Mouse (Mus musculus) c-Kit-negative CD71-positive TER-119-positive erythroid progenitor cells, embryonic 14.5 days (primary cell): ENCODE results near the gene Atp2a3.
A peak's percentile ranks its signal among the peaks of the same experiment; 100 is the strongest.

ENCODE experiments used
- DNase-seq: peaks from one replicate; pipeline ENCODE4 v3.0.0-alpha.2; 2013; ENCODE audit warnings: low read depth, low spot score

Atp2a3 gene

GRCm38 (mm10) chr11:73001029-73001428 is 40.1 kb downstream of the Atp2a3 start:
- DNase-seq: no peak

DNA sequence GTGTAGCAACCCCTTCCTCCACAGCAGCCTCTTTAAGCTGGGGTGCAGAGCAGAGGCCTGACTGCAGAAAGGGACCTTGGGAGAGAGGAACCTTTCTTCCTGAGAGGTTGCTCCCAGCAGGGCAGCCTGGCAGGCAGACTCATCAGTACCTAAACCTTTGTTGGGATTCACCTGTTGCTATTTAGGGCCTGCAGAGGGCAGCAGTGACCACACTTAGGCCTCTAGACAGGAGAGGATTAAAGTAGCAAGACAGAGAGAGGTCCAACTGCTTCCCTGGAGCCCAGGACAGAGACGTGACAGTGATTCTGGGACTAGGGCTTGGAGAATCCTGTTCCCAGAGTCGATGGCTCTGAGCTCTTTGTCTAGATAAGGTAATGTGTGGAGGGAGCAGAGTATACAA is 45.4 kb downstream of the Atp2a3 start:
- DNase-seq: no peak

DNA sequence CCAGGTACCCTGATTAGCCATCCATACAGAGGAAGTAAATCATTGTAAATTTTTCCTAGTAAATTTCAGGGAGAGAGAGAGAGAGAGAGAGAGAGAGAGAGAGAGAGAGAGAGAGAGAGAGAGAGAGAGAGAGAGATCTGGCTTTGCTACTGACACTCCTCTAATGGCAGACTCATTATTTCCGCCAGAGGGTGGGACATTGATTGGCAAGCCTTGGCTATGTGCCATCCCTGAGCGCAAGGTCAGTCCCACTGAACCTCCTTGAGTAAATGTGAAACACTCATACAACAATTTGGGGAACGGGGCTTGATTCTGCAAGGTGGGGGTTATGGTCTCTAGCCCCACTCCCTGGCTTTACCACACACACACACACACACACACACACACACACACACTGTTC is 46.1 kb downstream of the Atp2a3 start:
- DNase-seq: no peak

DNA sequence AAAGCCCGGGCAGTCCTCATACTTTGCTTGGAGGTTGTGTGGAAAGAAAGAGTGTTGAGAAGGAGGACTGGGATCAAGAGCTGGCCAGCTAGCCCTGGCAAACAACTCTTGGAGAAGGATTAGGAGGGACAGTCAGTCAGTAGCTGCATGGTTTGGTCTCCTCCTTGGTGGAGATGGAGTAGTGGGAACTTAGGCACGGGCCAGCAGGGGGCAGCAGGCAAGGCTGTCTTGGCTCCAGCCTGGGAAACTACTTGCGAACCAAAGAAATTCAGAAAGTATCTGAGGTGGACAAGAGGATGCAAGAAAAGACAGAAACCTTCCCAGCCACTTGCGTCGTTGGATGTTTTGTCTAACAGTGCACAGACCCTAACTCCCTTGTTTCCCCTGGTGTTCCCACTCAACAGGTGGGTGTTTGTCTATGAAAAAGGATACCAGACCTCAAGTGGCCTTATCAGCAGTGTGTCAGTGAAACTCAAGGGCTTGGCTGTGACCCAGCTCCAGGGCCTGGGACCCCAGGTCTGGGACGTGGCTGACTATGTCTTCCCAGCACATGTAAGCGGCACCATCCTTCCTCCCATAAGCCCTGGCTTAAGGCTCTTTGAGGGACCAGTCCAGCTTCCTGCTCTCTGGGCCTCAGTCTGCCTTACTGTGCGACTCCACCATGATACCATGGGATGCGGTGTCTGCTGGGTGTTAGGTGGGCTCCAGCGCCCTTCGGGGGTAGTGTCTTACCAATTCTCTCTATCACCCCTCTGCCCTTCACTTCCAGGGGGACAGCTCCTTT is 46.9 kb downstream of the Atp2a3 start:
- DNase-seq: no peak

GRCm38 (mm10) chr11:73008826-73009225 is 47.9 kb downstream of the Atp2a3 start:
- DNase-seq: no peak

GRCm38 (mm10) chr11:73009531-73010274 is 48.7 kb downstream of the Atp2a3 start:
- DNase-seq: no peak

GRCm38 (mm10) chr11:73013981-73014380 is 53.0 kb downstream of the Atp2a3 start:
- DNase-seq: no peak

- DNase-seq: no peak
These were observed 53.9 kb downstream of the Atp2a3 start for GRCm38 (mm10) chr11:73014831-73015344.

DNA sequence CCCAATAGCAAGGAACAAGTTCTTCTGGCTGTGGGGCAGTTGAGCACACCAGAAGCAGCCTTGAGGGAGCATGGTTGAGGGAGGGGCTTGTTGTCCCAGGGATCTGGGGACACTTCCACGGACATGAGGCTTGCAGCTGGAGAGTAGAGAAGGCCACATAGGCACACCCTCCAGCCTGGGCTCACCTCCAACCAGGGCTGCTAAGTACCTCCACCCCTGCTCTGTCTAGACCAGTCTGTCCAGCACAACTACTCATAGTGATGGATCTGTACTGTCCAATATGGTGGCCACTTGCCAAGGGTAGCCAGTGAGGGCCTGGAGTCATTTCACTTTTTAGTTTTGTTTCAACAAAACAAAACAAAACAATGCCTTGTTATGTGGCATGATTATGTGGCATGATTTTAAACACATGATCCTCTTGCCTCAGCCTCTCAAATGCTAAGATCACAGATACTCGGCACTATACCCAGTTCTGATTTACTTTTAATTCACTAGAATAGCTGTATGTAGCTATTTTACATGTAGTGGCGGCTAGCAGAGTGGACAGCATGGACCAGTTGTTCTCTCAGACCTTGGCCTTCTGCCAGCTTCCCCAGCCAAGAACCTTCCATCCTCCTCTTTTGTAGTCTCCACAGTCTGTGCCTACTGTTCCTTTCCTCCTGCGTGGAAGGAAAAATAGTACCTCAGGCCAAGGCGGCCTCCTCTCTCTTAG is 54.6 kb downstream of the Atp2a3 start:
- DNase-seq: no peak

DNA sequence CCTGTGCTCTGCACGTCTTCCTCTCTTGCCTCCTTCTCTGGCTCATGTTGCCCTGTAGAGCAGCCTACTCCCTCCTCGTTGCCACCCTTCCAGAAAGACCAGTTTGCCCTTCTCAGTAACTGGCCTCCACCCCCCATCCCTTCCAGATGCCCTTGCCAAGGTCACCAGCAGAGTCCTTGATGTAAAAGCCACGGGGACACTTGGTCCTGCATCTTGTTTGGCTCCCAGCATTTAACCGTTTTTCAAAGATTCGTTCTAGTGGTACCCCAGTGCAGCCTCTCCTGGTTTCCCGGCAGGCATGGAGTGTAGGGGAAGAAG is 55.1 kb downstream of the Atp2a3 start:
- DNase-seq: no peak

- DNase-seq: peak; percentile 36
These were observed 57.6 kb downstream of the Atp2a3 start, which contains the start of gene Camkk1 for GRCm38 (mm10) chr11:73018471-73019146. TSS of gene Camkk1 (plus strand) at chr11:73019008.

- DNase-seq: no peak
These were observed 58.3 kb downstream of the Atp2a3 start for GRCm38 (mm10) chr11:73019147-73019795.

- no peak for DNase-seq
These were observed 60.2 kb downstream of the Atp2a3 start for GRCm38 (mm10) chr11:73020953-73021800.

DNA sequence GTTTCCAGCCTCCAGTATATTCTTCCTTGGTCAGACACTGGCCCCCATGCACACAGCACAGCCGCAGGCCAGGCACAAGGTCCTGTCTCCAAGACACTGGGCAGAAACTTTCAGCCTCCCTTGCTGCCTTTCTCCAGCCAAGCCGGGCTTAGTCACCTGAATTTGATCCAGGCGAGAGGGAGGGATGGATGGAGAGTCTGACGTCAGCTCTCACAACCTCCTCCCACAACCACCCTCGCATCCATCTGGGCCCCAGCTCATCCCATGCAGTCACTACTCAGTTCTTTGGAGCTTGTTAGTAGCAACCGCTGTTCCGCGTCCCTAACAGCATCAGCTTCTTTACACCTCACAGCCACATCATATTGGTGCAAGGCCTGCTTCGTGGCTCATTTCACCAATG is 62.1 kb downstream of the Atp2a3 start:
- DNase-seq: no peak

- DNase-seq: no peak
These were observed 62.9 kb downstream of the Atp2a3 start for GRCm38 (mm10) chr11:73023827-73024226.

- DNase-seq: no peak
These were observed 63.4 kb downstream of the Atp2a3 start for GRCm38 (mm10) chr11:73024236-73024904.

DNA sequence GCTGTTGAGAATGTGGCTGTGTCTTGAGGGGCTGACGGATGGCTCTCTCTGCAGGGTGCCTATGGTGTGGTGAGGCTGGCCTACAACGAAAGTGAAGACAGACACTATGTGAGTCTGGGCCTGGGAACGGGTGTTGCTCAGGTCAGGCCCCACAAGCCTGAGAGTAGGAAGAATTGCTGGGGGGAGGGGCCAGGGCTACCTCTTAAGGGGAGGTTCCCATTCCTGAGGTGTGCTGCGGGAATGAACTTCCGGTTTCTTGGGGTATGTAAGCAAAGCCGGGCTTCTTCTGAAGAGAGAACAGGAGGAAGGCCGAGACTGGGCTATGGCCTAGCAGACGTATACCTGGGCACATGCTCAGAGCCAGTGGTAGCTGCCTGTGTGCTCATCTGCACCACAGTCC is 66.0 kb downstream of the Atp2a3 start:
- DNase-seq: no peak

GRCm38 (mm10) chr11:73030821-73031498 is 70.0 kb downstream of the Atp2a3 start:
- peak; percentile 42 for DNase-seq

- DNase-seq: no peak
These were observed 70.6 kb downstream of the Atp2a3 start for GRCm38 (mm10) chr11:73031536-73031935.
